Mouse (Mus musculus): Measurements from ENCODE around the gene Dvl3. TPM values are rescaled to one million over a fixed set of nuclear protein-coding genes. Genes with fewer than 3 reads are reported as not detected.
A peak's percentile ranks its signal among the peaks of the same experiment; 100 is the strongest.

Gene Dvl3
- polyA plus RNA-seq, 1 experiment from 2014 or later, result 5.3 TPM

DNA sequence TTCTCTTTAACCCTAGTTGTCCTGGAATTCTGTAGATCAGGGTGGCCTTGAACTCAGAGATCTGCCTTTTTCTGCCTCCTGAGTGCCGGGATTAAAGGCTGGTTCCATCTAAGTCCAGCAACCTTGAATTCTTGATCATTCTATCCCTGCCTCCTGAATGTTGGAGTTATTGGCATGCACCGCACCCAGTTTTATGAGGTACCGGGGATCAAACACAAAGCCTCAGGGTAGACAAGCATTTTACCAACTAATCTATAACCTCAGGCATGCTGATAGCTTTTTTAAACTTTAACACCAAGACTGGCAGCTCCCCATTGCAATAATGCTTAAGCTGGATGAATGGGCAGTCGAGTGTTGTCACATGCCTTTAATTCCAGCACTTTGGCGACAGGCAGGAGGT, 30.6 kb downstream of the Dvl3 start:
- Histone ChIP-seq H3K9me3 (replicated peaks; ENCODE audit: control insufficient read depth, low read length) (no peaks in the 10 kb centered on the region), H3K9ac (ENCODE audit: low read depth, low read length) (peak overlapping the region; percentile 81), H3K4me2 (ENCODE audit: low read depth, low read length) (peak overlapping the region; percentile 90), H3K36me3 (ENCODE audit: control insufficient read depth, insufficient read depth) (peaks cover 41% of the 10 kb centered on the region), H3K27ac (ENCODE audit: low read length) (peak overlapping the region; percentile 87), H3K4me3 (ENCODE audit: low read depth, low read length) (peak overlapping the region; percentile 87), H3K27me3 (ENCODE audit: control insufficient read depth, insufficient read depth, low read depth, low read length) (no peaks in the 10 kb centered on the region), H3K4me1 (ENCODE audit: control insufficient read depth, low read depth, low read length) (peaks cover 21% of the 10 kb centered on the region)
- no peak for ATAC-seq (ENCODE audit: low read depth)
- 58% methylated on average over 5 of the region's 5 CpGs for WGBS (ENCODE audit: insufficient replicate concordance)

DNA sequence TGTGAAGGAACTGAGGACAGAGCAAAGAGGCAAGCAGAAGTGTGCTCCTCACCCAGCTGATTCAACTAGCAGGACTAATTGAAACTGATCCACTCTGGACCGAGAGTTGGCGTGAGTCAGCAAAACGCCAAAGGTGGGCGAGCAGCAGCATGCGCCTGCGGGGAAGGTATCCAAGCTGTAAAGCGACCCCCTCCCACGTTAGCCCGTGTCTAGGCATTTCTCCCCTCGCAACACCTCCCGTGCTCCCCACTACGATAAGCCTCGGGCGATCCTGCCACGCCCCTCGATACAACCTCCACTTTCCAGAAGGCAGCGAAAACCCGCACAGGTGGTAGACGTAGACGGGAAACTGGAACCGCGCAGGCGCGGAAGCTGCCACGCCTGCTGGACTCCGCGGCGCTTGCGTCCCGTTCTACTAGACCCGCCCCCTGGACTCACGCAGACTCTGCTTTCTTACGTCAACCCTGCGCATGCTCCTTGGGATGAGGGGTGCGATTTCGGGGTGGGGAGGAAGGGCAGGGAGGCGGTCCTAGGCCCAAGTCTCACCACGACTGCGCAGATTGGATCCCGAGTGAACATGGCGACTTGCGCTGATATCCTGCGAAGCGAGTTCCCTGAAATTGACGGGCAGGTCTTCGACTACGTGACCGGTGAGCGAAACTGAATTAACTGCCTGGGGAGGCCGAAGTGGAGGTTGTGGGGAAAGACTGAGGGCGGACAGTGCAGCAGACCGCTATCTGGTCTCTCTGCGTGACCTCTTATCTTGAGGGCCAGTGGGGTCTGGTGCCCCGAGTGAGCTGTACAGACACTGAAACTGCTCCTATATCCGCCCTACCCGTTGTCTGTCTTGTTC, 31.5 kb downstream of the Dvl3 start, which contains the start of gene Abcf3:
TSS of gene Abcf3 (plus strand) at position 482 of the 853 bp plus-strand sequence.
- no peaks in the 10 kb centered on the region for H3K27me3 ChIP-seq (ENCODE audit: control insufficient read depth, insufficient read depth, low read depth, low read length)
- peak within 1 kb of the TSS; percentile 81 for H3K9ac ChIP-seq (ENCODE audit: low read depth, low read length)
- WGBS (ENCODE audit: insufficient replicate concordance), result 0% methylated on average over 56 of the region's 56 CpGs
- H3K9me3 ChIP-seq (replicated peaks; ENCODE audit: control insufficient read depth, low read length), result no peaks in the 10 kb centered on the region
- H3K27ac ChIP-seq (ENCODE audit: low read length), result peak within 1 kb of the TSS; percentile 87
- H3K4me1 ChIP-seq (ENCODE audit: control insufficient read depth, low read depth, low read length), result peaks cover 21% of the 10 kb centered on the region
- peaks cover 36% of the 10 kb centered on the region for H3K36me3 ChIP-seq (ENCODE audit: control insufficient read depth, insufficient read depth)
- peak; percentile 99 for ATAC-seq (ENCODE audit: low read depth)
- peak within 1 kb of the TSS; percentile 90 for H3K4me2 ChIP-seq (ENCODE audit: low read depth, low read length)
- H3K4me3 ChIP-seq (ENCODE audit: low read depth, low read length), result peak within 1 kb of the TSS; percentile 87

DNA sequence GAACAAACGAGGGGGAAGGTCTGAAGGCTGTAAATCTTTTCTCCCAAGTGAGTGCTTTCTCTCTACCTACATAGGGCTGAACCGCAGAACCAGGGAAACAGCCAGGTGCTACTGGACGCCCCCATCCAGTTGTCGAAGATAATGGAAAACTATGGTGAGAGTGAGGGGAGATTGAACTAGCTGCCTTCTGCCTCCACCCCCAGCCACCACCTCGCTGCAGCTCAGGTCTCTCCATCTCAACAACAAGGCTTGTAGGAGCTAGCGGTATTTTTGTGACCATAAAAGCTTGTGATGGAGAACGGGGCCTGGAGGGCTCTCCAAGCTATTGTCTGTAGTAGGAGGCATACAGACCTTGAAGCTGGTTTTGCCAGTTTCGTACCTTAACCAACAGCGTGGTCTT, 32.4 kb downstream of the Dvl3 start:
- peaks cover 21% of the 10 kb centered on the region for H3K4me1 ChIP-seq (ENCODE audit: control insufficient read depth, low read depth, low read length)
- peak overlapping the region; percentile 87 for H3K4me3 ChIP-seq (ENCODE audit: low read depth, low read length)
- no peaks in the 10 kb centered on the region for H3K9me3 ChIP-seq (replicated peaks; ENCODE audit: control insufficient read depth, low read length)
- peaks cover 31% of the 10 kb centered on the region for H3K36me3 ChIP-seq (ENCODE audit: control insufficient read depth, insufficient read depth)
- H3K27ac ChIP-seq (ENCODE audit: low read length), result peak overlapping the region; percentile 72
- whole genome bisulfite sequencing (ENCODE audit: insufficient replicate concordance), result 46% methylated on average over 9 of the region's 9 CpGs
- H3K4me2 ChIP-seq (ENCODE audit: low read depth, low read length), result peak overlapping the region; percentile 86
- ATAC-seq (ENCODE audit: low read depth), result no peak
- peak overlapping the region; percentile 79 for H3K9ac ChIP-seq (ENCODE audit: low read depth, low read length)
- no peaks in the 10 kb centered on the region for H3K27me3 ChIP-seq (ENCODE audit: control insufficient read depth, insufficient read depth, low read depth, low read length)

DNA sequence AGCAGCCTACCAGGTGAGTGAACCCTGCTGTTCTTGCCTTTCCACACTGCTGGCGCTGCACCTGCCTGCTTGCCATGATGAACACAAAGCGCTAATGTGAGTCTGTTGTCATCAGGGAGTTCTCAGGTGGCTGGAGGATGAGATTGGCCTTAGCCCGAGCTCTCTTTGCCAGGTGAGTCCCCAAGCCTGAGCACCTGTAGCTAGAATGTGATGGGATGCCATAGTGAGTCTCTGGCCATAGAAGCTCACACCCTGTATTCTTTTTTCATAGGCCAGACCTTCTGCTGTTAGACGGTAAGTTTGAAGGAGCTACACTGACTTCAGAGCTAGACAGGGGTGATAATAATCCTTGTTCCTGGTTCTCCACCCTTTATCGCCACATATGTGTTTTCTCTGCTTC, 34.9 kb downstream of the Dvl3 start:
- 81% methylated on average over 5 of the region's 5 CpGs for WGBS (ENCODE audit: insufficient replicate concordance)
- H3K27me3 ChIP-seq (ENCODE audit: control insufficient read depth, insufficient read depth, low read depth, low read length), result no peaks in the 10 kb centered on the region
- peaks cover 32% of the 10 kb centered on the region for H3K36me3 ChIP-seq (ENCODE audit: control insufficient read depth, insufficient read depth)
- peaks cover 21% of the 10 kb centered on the region for H3K4me1 ChIP-seq (ENCODE audit: control insufficient read depth, low read depth, low read length)
- no peak overlapping the region for H3K4me2 ChIP-seq (ENCODE audit: low read depth, low read length)
- no peak overlapping the region for H3K4me3 ChIP-seq (ENCODE audit: low read depth, low read length)
- no peak for ATAC-seq (ENCODE audit: low read depth)
- H3K27ac ChIP-seq (ENCODE audit: low read length), result no peak overlapping the region
- no peaks in the 10 kb centered on the region for H3K9me3 ChIP-seq (replicated peaks; ENCODE audit: control insufficient read depth, low read length)
- no peak overlapping the region for H3K9ac ChIP-seq (ENCODE audit: low read depth, low read length)

DNA sequence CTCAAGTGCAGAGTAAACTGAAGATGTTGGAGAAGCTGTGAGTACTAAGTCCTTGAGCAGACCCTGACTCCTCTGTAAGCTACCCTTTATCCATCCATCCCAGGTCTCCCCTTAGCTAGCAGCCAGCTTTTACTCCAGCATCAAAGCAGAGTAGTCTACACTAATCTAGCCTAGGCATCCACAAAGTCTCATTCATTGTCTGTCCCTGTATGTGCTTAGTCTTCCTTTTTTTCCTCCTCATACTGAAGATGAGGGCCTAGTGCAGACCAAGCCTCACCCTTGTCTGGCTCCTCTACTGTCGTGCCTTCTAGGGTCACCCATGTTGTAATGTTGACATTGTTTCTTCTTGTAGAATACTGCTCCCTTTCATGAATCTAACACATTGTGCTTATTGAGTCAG, 35.8 kb downstream of the Dvl3 start:
- Histone ChIP-seq H3K9me3 (replicated peaks; ENCODE audit: control insufficient read depth, low read length) (no peaks in the 10 kb centered on the region), H3K9ac (ENCODE audit: low read depth, low read length) (no peak overlapping the region), H3K27ac (ENCODE audit: low read length) (no peak overlapping the region), H3K27me3 (ENCODE audit: control insufficient read depth, insufficient read depth, low read depth, low read length) (no peaks in the 10 kb centered on the region), H3K4me1 (ENCODE audit: control insufficient read depth, low read depth, low read length) (peaks cover 15% of the 10 kb centered on the region), H3K4me3 (ENCODE audit: low read depth, low read length) (no peak overlapping the region), H3K4me2 (ENCODE audit: low read depth, low read length) (no peak overlapping the region), H3K36me3 (ENCODE audit: control insufficient read depth, insufficient read depth) (peaks cover 32% of the 10 kb centered on the region)
- 76% methylated on average over 1 of the region's 1 CpGs for WGBS (ENCODE audit: insufficient replicate concordance)
- no peak for ATAC-seq (ENCODE audit: low read depth)

DNA sequence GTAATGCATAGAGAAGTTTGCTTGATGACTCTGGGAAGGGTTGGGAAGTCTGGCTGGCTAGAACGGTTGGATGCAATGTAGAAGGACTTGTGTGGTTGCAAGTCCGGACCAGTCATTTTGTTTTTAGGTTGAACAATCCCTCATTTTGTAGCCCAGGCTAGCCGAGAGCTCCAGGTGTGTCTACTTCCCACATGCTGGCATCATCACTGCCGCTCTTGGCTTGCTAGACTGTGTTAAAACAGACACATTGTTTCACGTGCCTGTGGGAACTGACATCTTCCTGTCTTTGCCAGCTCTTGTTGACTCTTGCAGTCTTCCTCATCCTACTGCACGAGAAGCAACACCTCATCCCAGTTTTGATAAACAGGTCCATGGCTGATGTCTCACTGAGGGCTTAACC, 38.2 kb downstream of the Dvl3 start:
- peaks cover 44% of the 10 kb centered on the region for H3K36me3 ChIP-seq (ENCODE audit: control insufficient read depth, insufficient read depth)
- WGBS (ENCODE audit: insufficient replicate concordance), result 72% methylated on average over 6 of the region's 6 CpGs

DNA sequence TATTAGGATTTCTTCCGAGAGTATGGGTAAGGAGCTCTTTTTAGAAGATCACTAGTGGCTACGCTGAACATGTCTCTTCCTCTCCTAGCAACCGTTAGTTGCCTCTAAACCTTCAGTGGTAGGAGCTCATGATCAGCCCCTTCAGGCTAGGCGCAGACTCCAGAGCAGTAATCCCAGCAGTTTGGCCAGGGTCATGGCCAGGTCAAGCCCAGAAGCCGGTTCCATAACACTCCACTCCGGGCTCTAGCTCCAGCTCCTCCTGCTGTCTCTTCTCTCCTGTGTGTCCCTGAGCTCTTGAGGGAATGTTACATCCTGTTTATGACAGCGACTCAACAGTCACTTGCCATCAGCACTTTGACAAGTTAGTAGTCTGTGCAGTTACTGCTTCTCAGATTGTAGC, 40.6 kb downstream of the Dvl3 start:
- no peak overlapping the region for H3K9ac ChIP-seq (ENCODE audit: low read depth, low read length)
- ATAC-seq (ENCODE audit: low read depth), result no peak
- H3K27me3 ChIP-seq (ENCODE audit: control insufficient read depth, insufficient read depth, low read depth, low read length), result no peaks in the 10 kb centered on the region
- no peak overlapping the region for H3K4me2 ChIP-seq (ENCODE audit: low read depth, low read length)
- H3K27ac ChIP-seq (ENCODE audit: low read length), result no peak overlapping the region
- WGBS (ENCODE audit: insufficient replicate concordance), result 76% methylated on average over 7 of the region's 7 CpGs
- no peak overlapping the region for H3K4me3 ChIP-seq (ENCODE audit: low read depth, low read length)
- H3K4me1 ChIP-seq (ENCODE audit: control insufficient read depth, low read depth, low read length), result no peaks in the 10 kb centered on the region
- no peaks in the 10 kb centered on the region for H3K9me3 ChIP-seq (replicated peaks; ENCODE audit: control insufficient read depth, low read length)
- peaks cover 38% of the 10 kb centered on the region for H3K36me3 ChIP-seq (ENCODE audit: control insufficient read depth, insufficient read depth)

More for the DNA sequence above, 38.2 kb downstream of the Dvl3 start:
- no peak overlapping the region for H3K9ac ChIP-seq (ENCODE audit: low read depth, low read length)
- H3K4me1 ChIP-seq (ENCODE audit: control insufficient read depth, low read depth, low read length), result peaks cover under 1% of the 10 kb centered on the region; the same call in 1 of the 2 replicates
- H3K27me3 ChIP-seq (ENCODE audit: control insufficient read depth, insufficient read depth, low read depth, low read length), result no peaks in the 10 kb centered on the region
- no peak overlapping the region for H3K4me3 ChIP-seq (ENCODE audit: low read depth, low read length)
- no peak for ATAC-seq (ENCODE audit: low read depth)
- H3K4me2 ChIP-seq (ENCODE audit: low read depth, low read length), result no peak overlapping the region
- no peaks in the 10 kb centered on the region for H3K9me3 ChIP-seq (replicated peaks; ENCODE audit: control insufficient read depth, low read length)
- no peak overlapping the region for H3K27ac ChIP-seq (ENCODE audit: low read length)

DNA sequence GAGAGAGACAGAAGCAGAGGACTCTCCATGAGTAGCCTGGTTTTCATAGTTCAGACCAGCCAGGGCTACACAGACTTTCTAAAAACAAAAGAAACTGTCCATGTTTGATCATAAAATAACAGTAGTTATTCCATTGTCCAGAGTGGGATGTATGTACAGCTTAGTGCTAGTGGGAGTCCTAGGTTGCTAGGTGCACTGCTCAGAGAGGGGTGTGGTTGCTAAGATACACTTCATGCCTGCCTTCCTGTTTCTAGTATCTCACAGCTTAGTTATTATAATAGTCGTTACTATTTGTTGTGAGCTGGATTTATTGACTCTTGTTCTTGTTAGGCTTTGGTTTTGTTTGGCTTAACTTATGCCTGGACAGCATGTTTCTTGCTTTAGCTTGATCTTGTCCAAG, 48.3 kb downstream of the Dvl3 start:
- no peaks in the 10 kb centered on the region for H3K27me3 ChIP-seq (ENCODE audit: control insufficient read depth, insufficient read depth, low read depth, low read length)
- WGBS (ENCODE audit: insufficient replicate concordance), result 41% methylated on average over 1 of the region's 1 CpGs
- peaks cover 17% of the 10 kb centered on the region for H3K36me3 ChIP-seq (ENCODE audit: control insufficient read depth, insufficient read depth)
- no peak overlapping the region for H3K4me2 ChIP-seq (ENCODE audit: low read depth, low read length)
- no peaks in the 10 kb centered on the region for H3K9me3 ChIP-seq (replicated peaks; ENCODE audit: control insufficient read depth, low read length)
- no peak overlapping the region for H3K9ac ChIP-seq (ENCODE audit: low read depth, low read length)
- no peak for ATAC-seq (ENCODE audit: low read depth)
- H3K27ac ChIP-seq (ENCODE audit: low read length), result no peak overlapping the region
- no peaks in the 10 kb centered on the region for H3K4me1 ChIP-seq (ENCODE audit: control insufficient read depth, low read depth, low read length)
- no peak overlapping the region for H3K4me3 ChIP-seq (ENCODE audit: low read depth, low read length)
